Mouse (Mus musculus): Measurements from ENCODE around the gene Cd99l2. TPM values are rescaled to one million over a fixed set of nuclear protein-coding genes. Genes with fewer than 3 reads are reported as not detected.

The Cd99l2 gene
- total RNA-seq, 1 experiment: 8.2 TPM

DNA sequence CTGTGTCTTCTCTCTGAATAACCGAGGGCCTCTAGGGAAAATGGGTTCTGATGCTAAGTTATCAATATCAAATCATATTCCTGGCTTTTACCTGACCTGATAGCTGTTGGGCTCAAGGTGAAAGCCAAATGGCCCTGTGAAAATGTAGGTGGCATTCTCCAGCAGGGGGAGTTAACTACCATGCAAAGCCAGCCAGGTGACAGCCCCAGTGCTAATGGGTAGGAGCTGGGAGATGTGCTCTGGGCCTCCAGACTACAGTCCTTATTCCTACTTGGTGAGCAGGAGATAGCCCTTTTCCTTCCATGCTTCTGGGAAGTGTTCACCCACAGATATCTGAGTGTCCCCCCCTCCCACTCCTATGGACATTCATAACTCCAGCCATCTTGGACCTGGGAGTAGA, 67.8 kb downstream of the Cd99l2 start:
- no peak overlapping the region for H3K9ac ChIP-seq (ENCODE audit: insufficient read depth, low read depth, low read length, poor library complexity, severe bottlenecking)
- no peaks in the 10 kb centered on the region for H3K9me3 ChIP-seq (ENCODE audit: control insufficient read depth, insufficient read depth, low read depth, low read length)
- no peaks in the 10 kb centered on the region for H3K36me3 ChIP-seq (ENCODE audit: control insufficient read depth, insufficient read depth, low read length, poor library complexity, severe bottlenecking)
- H3K27ac ChIP-seq (ENCODE audit: insufficient read depth, low read depth, low read length, poor library complexity, severe bottlenecking): no peak overlapping the region
- no peak for TF ChIP-seq HCFC1 (IDR thresholded peaks at IDR 0.05; ENCODE audit: borderline replicate concordance, insufficient read depth, low read length)
- no peak for TF ChIP-seq ZC3H11A (IDR thresholded peaks at IDR 0.05; ENCODE audit: borderline replicate concordance, low read depth, low read length)
- TF ChIP-seq CHD2 (IDR thresholded peaks at IDR 0.05; ENCODE audit: low read depth, low read length): no peak
- TF ChIP-seq ZNF384 (IDR thresholded peaks at IDR 0.05; ENCODE audit: low read depth, low read length): no peak
- TF ChIP-seq MAFK (IDR thresholded peaks at IDR 0.05; ENCODE audit: insufficient read depth, low read depth, low read length): no peak
- DNase-seq (ENCODE audit: low read depth, low spot score): no peak
- in situ Hi-C loops (cut with MboI; ENCODE audit: low sequenced_read_pairs in 2 of 2, unreplicated experiment in 2 of 2): loop anchor here (10.0 to 25.0 kb wide), 2 partner anchors 187 to 200 kb away; no protein-coding TSS in a partner anchor
- H3K4me1 ChIP-seq (ENCODE audit: control insufficient read depth in 2 of 2, insufficient read depth in 2 of 2, low read length in 2 of 2, poor library complexity in 1 of 2): no peaks in the 10 kb centered on the region
- H3K4me3 ChIP-seq (ENCODE audit: insufficient read depth in 1 of 2, low read depth in 1 of 2, low read length in 2 of 2, poor library complexity in 1 of 2, severe bottlenecking in 1 of 2): no peak overlapping the region

DNA sequence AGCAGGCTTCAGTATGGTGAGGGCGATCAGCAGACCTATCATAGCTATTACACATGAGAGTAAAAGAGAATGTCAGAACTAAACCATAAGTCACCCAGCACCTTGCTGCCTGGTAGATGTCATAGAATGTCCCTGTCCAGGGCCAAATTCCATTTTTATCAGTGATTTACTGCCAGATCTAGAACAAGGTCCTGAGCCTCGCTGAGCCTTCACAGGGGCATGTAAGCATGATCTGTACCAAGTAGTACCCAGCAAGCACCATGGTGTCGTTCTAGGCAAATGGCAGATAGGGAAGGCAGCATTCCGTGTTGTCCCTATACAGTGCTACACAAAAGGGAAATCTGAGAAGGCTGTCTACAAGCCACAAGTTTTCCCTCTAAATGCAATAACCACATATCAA, 79.0 kb downstream of the Cd99l2 start:
- H3K9me3 ChIP-seq (ENCODE audit: control insufficient read depth, insufficient read depth, low read depth, low read length): no peaks in the 10 kb centered on the region
- DNase-seq (ENCODE audit: low read depth, low spot score): no peak
- no peak overlapping the region for H3K9ac ChIP-seq (ENCODE audit: insufficient read depth, low read depth, low read length, poor library complexity, severe bottlenecking)
- no peak overlapping the region for H3K27ac ChIP-seq (ENCODE audit: insufficient read depth, low read depth, low read length, poor library complexity, severe bottlenecking)
- H3K4me3 ChIP-seq (ENCODE audit: insufficient read depth in 1 of 2, low read depth in 1 of 2, low read length in 2 of 2, poor library complexity in 1 of 2, severe bottlenecking in 1 of 2): no peak overlapping the region
- in situ Hi-C loops (cut with MboI; ENCODE audit: low sequenced_read_pairs in 2 of 2, unreplicated experiment in 2 of 2): no loop called here
- H3K36me3 ChIP-seq (ENCODE audit: control insufficient read depth, insufficient read depth, low read length, poor library complexity, severe bottlenecking): no peaks in the 10 kb centered on the region
- TF ChIP-seq ZNF384 (IDR thresholded peaks at IDR 0.05; ENCODE audit: low read depth, low read length) (no peak), ZC3H11A (IDR thresholded peaks at IDR 0.05; ENCODE audit: borderline replicate concordance, low read depth, low read length) (no peak), CHD2 (IDR thresholded peaks at IDR 0.05; ENCODE audit: low read depth, low read length) (no peak), HCFC1 (IDR thresholded peaks at IDR 0.05; ENCODE audit: borderline replicate concordance, insufficient read depth, low read length) (no peak)
- no peaks in the 10 kb centered on the region for H3K4me1 ChIP-seq (ENCODE audit: control insufficient read depth in 2 of 2, insufficient read depth in 2 of 2, low read length in 2 of 2, poor library complexity in 1 of 2)

DNA sequence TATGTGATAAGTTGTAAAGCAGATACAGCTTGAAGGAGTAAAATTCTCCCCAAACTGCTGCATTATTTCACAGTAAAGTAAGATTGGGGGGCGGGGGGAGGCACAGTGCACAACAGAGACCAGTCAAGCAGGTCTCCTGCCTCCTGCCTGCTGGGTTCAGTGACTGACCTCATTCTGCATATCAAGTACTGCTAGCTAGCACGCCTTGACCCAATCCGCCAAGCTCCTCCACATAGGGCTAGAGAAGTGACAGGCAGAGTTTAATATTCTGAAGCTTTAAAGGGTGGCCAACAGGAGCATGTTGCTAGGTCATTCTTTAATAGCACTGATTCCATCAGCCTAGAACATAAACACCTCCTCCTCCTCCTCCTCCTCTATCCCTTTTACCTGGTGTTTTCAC, 79.9 kb downstream of the Cd99l2 start:
- in situ Hi-C loops (cut with MboI; ENCODE audit: low sequenced_read_pairs in 2 of 2, unreplicated experiment in 2 of 2): no loop called here
- no peak overlapping the region for H3K9ac ChIP-seq (ENCODE audit: insufficient read depth, low read depth, low read length, poor library complexity, severe bottlenecking)
- H3K4me1 ChIP-seq (ENCODE audit: control insufficient read depth in 2 of 2, insufficient read depth in 2 of 2, low read length in 2 of 2, poor library complexity in 1 of 2): no peaks in the 10 kb centered on the region
- TF ChIP-seq CHD2 (IDR thresholded peaks at IDR 0.05; ENCODE audit: low read depth, low read length) (no peak), HCFC1 (IDR thresholded peaks at IDR 0.05; ENCODE audit: borderline replicate concordance, insufficient read depth, low read length) (no peak)
- H3K36me3 ChIP-seq (ENCODE audit: control insufficient read depth, insufficient read depth, low read length, poor library complexity, severe bottlenecking): no peaks in the 10 kb centered on the region
- DNase-seq (ENCODE audit: low read depth, low spot score): no peak
- H3K9me3 ChIP-seq (ENCODE audit: control insufficient read depth, insufficient read depth, low read depth, low read length): no peaks in the 10 kb centered on the region
- H3K27ac ChIP-seq (ENCODE audit: insufficient read depth, low read depth, low read length, poor library complexity, severe bottlenecking): no peak overlapping the region
- H3K4me3 ChIP-seq (ENCODE audit: insufficient read depth in 1 of 2, low read depth in 1 of 2, low read length in 2 of 2, poor library complexity in 1 of 2, severe bottlenecking in 1 of 2): no peak overlapping the region

DNA sequence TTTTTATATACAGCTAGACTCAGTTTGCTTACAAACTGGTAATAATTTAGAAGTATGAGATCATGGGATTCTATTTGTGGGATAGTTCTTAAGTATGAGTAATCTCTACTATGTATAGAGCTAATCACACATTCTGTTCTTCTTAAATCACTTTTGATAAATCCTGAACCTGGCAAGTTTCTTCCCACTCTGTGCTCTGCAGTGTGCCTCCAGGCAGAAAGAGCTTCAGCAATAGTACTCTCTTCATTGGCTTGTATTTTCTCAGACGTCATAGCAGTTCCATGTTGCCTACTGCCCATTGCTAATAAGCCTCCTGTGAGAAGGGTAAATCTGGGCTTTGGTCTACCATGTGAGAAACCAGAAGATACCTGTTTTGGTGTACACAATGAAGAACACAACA, 84.3 kb downstream of the Cd99l2 start:
- in situ Hi-C loops (cut with MboI; ENCODE audit: low sequenced_read_pairs in 2 of 2, unreplicated experiment in 2 of 2): no loop called here
- H3K4me3 ChIP-seq (ENCODE audit: insufficient read depth in 1 of 2, low read depth in 1 of 2, low read length in 2 of 2, poor library complexity in 1 of 2, severe bottlenecking in 1 of 2): no peak overlapping the region
- DNase-seq (ENCODE audit: low read depth, low spot score): no peak

DNA sequence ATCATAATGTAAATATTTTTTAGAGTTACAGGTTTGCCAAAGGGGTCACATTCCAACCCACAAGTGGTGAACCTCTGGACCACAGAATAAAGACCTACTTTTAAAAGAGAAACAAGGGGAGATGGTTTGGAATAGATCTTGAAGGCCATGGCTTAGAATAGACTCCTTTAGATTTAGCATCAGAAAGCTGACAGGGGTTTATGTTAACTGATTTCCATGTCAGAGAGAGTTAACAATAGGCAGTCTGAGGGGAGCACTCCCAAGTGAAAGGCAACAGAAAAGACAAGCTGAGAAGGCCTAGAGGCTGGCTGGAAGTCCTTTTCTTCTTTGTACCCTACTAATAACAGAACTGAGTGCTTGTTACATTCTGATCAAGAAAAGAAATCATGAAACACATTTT, 86.4 kb downstream of the Cd99l2 start:
- Histone ChIP-seq H3K36me3 (ENCODE audit: control insufficient read depth, insufficient read depth, low read length, poor library complexity, severe bottlenecking) (no peaks in the 10 kb centered on the region), H3K27ac (ENCODE audit: insufficient read depth, low read depth, low read length, poor library complexity, severe bottlenecking) (no peak overlapping the region), H3K4me3 (ENCODE audit: insufficient read depth in 1 of 2, low read depth in 1 of 2, low read length in 2 of 2, poor library complexity in 1 of 2, severe bottlenecking in 1 of 2) (no peak overlapping the region), H3K9ac (ENCODE audit: insufficient read depth, low read depth, low read length, poor library complexity, severe bottlenecking) (no peak overlapping the region), H3K9me3 (ENCODE audit: control insufficient read depth, insufficient read depth, low read depth, low read length) (no peaks in the 10 kb centered on the region), H3K4me1 (ENCODE audit: control insufficient read depth in 2 of 2, insufficient read depth in 2 of 2, low read length in 2 of 2, poor library complexity in 1 of 2) (peaks cover 0 to 4% of the 10 kb centered on the region in 2 experiments; a peak in 2 of 4 replicates)
- no peak for TF ChIP-seq ZNF384 (IDR thresholded peaks at IDR 0.05; ENCODE audit: low read depth, low read length)
- no peak for TF ChIP-seq MAFK (IDR thresholded peaks at IDR 0.05; ENCODE audit: insufficient read depth, low read depth, low read length)
- no peak for TF ChIP-seq HCFC1 (IDR thresholded peaks at IDR 0.05; ENCODE audit: borderline replicate concordance, insufficient read depth, low read length)
- TF ChIP-seq CHD2 (IDR thresholded peaks at IDR 0.05; ENCODE audit: low read depth, low read length): no peak
- DNase-seq (ENCODE audit: low read depth, low spot score): no peak
- in situ Hi-C loops (cut with MboI; ENCODE audit: low sequenced_read_pairs in 2 of 2, unreplicated experiment in 2 of 2): no loop called here

More for the DNA sequence above, 84.3 kb downstream of the Cd99l2 start:
- no peaks in the 10 kb centered on the region for H3K9me3 ChIP-seq (ENCODE audit: control insufficient read depth, insufficient read depth, low read depth, low read length)
- peaks cover 0 to 4% of the 10 kb centered on the region in 2 experiments; a peak in 2 of 4 replicates for H3K4me1 ChIP-seq (ENCODE audit: control insufficient read depth in 2 of 2, insufficient read depth in 2 of 2, low read length in 2 of 2, poor library complexity in 1 of 2)
- no peaks in the 10 kb centered on the region for H3K36me3 ChIP-seq (ENCODE audit: control insufficient read depth, insufficient read depth, low read length, poor library complexity, severe bottlenecking)
- H3K27ac ChIP-seq (ENCODE audit: insufficient read depth, low read depth, low read length, poor library complexity, severe bottlenecking): no peak overlapping the region
- H3K9ac ChIP-seq (ENCODE audit: insufficient read depth, low read depth, low read length, poor library complexity, severe bottlenecking): no peak overlapping the region
- no peak for TF ChIP-seq ZC3H11A (IDR thresholded peaks at IDR 0.05; ENCODE audit: borderline replicate concordance, low read depth, low read length)
- TF ChIP-seq CHD2 (IDR thresholded peaks at IDR 0.05; ENCODE audit: low read depth, low read length): no peak
- TF ChIP-seq MAFK (IDR thresholded peaks at IDR 0.05; ENCODE audit: insufficient read depth, low read depth, low read length): no peak
- TF ChIP-seq ZNF384 (IDR thresholded peaks at IDR 0.05; ENCODE audit: low read depth, low read length): no peak
- TF ChIP-seq HCFC1 (IDR thresholded peaks at IDR 0.05; ENCODE audit: borderline replicate concordance, insufficient read depth, low read length): no peak

All from ES-E14 (cell line).